Mouse (Mus musculus) cerebellum, adult (tissue): ENCODE measurements around the gene Ankk1.
A peak's percentile ranks its signal among the peaks of the same experiment; 100 is the strongest.

Experiments
- ATAC-seq: cut with Nextera tagmentation; 2 replicates; pipeline ENCODE4 v1.9.2; 2017; ENCODE audit warnings: mild to moderate bottlenecking, moderate library complexity, mixed read lengths; ENCODE audit not compliant: insufficient number of reproducible peaks, low FRiP score, low TSS enrichment

The Ankk1 gene

DNA sequence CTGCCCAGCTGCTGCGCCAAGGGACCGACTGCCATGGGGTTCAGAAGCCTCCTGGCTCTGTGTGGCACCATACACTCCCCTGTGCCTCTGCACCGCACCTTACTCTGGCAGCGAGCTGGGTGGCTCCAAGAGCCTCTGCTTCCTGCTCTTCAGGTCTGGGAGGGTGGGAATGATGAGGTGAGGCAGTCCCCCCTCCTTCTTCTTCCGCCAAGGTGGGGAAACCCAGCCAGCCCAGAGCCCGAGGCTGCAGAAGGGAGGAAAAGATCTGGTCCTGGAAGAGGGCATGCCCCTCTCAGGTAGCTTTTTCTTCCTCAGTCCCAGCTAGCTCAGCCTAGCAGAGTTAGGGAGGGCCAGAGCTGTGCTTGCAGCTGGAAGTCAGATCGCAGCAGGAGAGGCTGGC lies at the start of gene Ankk1:
Ankk1 (minus strand) TSS at position 101 of the 400 bp plus-strand sequence.
- ATAC-seq: no peak

DNA sequence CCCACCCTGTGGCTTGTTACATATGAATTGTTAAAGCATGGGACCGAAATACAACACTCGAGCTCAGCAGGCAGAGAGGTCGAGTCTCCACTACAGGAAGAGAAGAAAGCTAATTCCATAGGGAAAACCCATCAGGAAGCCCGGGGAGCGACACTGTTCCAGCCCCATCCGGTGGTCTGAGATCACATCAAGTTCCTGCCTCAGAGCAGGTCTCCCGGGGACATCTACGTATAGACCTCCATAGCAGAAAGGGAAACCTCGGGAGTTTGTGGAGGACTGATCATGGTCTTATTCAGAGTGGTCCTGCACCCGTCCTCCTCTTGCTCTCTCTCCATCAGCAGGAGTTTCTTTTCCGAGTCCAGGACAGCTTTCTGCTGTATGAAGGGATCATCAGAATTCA lies 45.3 kb upstream of the Ankk1 start:
- ATAC-seq: no peak

DNA sequence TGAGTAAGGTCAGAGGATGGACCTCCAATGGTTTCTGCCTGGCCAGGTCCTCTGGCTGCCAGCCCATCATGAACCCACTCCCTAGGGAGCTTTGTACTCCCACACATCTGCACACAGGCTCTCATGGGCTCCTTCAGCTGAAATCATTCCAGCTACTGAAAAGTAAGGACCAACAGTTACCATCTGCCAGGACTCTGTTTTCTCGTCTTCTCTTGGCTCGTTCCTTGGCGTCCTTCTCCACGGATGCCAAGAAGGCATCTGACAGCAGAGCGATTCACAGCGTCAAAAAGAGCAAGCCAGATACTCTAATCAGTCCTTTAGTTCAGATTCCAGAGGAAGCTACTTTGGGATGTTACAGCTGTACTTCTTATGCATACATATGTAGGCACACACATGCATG lies 44.1 kb upstream of the Ankk1 start:
- no peak for ATAC-seq

DNA sequence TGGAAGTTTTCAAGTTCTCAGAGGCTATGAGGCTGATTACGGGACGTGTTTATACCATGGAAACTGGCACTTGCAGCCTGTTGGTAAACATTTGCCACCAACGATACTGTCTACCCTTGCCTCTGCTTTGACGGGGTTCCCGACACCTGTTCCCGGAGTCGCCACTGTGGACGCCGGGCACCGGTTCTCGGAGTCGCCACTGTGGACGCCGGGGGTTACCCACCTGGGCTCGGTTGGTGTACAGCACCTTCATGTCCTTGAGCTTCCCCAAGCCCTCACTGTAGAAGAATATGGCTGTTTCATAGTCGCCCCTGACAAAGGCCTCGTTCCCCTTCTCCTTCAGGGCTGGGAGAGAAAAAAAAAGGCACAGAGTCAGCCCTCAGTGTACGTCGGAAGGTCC lies 43.2 kb upstream of the Ankk1 start:
- no peak for ATAC-seq

DNA sequence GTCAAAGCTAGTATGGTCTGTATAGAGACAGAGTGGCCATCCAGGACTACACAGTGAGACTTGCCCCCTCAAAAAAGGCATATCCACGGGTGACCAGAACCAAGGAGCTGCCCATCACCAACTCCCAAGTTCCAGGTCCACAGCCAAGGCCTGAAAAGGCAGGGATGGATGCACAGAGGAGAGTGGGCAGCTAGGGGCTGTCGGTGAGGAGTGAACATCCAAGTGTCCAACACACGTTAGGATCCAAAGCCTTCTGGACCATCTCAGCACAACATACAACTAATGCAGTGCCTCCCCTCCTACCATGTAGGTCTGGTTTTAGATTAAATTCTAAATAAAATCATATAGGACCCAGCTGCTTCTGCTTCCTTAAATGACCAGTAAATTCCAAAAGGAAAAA lies 29.3 kb upstream of the Ankk1 start:
- no peak for ATAC-seq

DNA sequence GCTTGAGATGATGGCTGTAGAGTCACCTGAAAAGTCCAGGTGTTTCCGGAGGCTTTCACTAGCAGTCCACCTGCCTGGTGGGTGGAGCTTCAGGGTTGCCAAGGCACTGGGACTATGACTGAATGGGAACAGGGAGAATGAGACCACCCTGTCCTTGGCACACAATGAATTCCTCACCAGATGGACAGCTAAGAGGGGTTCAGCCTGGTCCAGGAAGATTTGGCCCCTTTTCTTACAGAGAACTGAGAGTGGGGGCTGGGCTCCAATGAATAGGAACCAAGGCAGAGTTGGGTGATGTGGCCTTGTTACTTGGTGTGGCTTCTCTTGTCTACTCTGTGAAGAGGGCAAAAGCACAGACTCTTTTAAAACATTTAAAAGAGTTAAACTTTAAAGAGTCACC lies 25.6 kb upstream of the Ankk1 start:
- no peak for ATAC-seq

DNA sequence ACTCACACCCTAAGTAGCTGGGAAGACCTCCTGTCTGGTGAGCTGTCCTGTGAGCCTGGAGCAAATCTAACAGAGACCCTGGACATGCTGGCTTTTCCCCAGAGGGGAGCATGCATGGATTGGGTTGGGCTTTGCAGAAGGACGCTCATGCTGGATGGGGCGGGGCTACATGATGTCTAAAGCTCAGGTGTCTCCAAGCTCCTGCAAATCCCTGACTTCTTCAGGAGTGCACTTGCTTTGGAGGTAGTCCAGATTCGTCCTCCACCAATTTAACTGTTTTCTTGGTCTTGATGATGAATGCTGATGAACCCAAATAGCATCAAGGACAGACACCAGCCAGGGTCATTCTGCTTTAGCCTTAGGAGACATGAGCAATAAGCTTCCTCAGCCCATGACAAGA lies 23.7 kb upstream of the Ankk1 start:
- no peak for ATAC-seq

DNA sequence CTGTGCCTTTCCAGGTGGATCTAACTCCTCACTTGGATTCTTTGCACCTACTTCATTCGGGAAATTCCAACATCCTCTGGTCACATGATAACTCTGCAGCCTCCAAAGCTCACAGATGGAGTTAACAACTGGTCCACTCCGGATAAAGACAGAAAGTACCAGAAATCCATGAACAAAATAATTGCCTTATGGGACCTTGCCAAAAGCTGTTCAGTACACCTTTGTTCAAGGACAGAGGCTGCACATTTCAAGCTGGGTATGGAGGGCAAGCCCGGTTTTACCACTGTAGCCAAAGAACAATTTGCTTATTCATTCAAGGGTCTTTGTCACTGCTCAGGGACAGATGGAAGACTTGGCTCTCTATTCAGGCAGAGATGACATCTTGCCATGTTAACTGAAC lies 15.8 kb upstream of the Ankk1 start:
- ATAC-seq: no peak

DNA sequence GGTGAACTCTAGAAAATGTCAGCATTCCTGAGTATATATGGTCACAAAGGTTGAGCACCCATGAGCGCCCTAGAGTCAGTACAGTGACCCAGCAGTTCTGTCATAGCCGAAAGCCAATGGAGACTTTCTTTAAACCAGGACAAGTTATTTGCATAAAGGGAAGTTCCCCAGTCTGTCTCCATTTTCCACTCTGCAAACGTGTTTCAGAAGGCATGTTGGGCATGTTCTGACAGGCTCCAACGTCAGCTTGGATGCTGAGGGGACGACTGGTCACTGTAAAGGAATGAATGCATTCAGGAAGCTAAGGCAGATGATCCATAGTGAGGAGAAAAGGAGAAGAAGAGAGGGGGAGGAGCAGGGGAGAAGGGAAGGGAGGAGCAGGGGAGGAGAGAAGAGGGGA lies 657 bp upstream of the Ankk1 start:
- ATAC-seq: no peak

DNA sequence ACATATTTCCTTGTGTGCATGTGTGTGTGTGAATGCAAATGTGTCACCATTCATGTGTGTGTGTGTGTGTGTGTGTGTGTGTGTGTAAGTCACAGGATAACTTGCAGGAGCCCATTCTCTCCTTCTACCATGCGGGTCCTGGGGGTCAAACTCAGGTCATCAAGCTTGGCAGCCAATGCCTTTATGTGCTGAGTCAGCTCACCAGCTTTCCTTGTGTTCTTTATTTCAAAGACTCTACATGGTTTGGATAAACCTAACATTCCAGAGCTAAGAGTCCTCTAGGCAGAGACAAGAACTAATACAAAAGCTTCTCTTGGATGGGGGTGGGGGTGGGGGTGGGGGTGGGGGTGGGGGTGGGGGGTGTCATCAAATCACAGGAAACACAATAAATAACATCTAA lies 1.2 kb downstream of the Ankk1 start:
- ATAC-seq: no peak

DNA sequence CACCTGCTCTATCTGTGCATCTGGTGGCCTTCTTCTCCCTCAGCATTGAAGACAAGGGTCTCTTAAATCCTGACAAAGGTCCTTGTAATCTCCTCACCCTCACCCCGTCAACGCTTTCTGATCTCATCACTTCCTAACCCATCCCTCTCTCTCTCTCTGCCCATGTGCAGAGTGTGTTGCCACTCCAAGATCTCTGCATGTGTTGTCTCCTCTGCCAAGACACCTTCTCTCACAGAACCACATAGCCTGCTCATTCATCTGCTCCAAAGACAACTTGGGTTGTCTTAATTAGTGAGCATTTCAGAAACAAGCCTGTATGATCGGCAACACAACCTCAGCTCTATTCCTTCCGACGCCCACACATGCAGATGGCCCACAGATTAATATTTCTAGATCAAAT lies 3.0 kb downstream of the Ankk1 start:
- ATAC-seq: no peak

DNA sequence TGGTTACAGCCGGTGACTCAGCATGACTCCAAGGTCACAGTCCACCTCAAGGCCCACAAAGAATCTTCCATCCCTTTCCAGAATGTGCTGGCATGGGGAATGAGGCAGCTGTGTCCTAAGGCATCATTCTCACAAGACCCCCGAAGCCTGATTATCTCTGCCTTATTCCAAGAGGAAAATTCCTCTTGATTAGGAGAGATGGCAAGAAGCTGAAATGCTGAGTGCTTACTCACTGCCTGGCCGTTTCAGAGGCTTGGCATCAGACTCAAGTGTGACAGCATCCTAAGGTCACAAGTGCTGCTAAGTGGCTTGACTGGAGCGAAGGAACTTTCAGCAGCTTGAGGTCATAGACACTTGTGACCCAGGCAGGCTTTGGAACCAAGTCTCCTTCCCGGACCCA lies 16.2 kb downstream of the Ankk1 start:
- no peak for ATAC-seq

DNA sequence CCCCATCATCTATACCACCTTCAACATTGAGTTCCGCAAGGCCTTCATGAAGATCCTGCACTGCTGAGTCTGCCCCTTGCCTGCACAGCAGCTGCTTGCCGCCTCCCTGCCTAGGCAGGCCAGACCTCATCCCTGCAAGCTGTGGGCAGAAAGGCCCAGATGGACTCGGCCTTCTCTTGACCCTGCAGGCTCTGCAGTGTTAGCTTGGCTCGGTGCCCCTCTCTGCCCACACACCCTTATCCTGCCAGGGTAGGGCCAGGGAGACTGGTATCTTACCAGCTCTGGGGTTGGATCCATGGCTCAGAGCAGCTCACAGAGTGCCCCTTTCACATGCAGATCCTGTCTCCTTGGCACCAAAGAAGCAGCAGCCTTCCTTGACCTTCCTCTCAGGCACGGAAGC lies 19.8 kb downstream of the Ankk1 start:
- peak; percentile 71 for ATAC-seq

DNA sequence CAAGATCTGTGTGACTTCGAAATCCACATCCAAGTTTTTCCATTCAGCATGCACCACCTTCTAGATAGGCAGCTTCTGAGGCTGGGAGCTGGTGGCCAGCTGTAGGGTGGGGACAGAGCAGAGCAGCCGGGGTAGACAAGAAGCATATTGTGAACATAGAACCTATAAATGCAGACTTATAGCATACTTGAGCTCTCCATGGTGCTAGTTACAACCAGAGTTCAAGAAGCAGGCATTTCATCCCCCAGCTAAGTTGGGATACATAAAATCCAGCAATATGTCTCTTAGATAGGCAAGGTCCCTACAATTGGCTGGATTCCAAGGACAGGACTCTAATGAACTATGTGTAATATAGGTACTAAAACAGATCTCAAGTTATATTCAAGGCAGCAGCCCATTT lies 23.1 kb downstream of the Ankk1 start:
- no peak for ATAC-seq

DNA sequence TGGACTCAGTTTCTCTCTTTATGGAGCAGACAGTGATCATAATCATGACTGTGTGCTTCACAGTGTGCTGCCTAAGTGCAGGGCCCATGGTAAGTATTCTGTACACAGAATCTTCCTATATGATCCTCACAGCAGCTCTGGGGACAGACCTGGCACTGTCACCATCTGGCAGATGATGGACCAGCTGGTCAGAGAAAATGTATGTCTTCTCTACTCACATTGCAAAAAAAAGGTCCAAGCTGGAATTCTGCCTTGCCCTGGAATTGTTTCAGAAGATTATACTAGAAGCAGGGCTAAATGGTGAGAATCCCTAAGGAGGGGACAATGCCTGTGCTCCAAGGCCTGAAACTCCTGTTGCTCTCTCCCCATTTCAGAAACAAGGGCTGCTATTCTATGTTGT lies 30.8 kb downstream of the Ankk1 start:
- no peak for ATAC-seq

DNA sequence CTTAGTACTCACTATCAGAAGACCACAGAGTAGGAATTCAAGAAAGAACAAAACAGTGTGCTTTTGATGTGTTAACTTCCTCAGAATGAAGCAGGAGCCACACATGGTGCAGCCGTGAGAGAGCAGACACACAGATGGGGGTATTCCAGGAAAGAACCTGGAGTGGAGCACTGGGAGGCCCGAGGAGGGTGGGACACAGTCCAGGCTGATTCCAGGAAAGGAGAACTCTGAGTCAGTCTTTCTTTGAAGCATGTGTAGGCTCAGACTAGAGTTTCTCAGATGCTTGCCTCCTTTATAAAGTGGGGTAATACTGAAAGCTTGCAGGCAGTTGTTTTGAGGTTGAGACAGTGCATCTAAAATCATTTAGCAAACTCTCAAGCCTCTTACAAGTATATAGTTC lies 34.6 kb downstream of the Ankk1 start:
- ATAC-seq: no peak

DNA sequence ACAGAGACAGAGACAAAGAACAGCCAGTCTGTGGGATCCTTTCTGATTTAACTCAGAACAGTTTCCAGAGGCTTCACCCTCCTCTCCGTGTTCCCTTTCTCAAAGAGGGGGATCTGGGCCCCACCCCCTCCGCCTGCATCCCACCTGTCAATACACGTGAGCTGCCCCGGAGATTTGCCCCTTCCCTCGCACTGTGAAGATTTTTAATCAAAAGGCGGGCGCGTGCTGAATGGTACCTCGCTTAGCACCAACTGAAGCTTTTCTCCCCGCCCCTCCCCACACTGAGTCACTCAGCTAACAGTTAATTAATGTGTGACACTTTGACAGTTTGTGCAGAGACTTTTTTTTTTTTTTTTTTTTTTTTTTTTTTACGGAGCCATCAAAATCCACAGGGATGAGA lies 40.7 kb downstream of the Ankk1 start:
- no peak for ATAC-seq

DNA sequence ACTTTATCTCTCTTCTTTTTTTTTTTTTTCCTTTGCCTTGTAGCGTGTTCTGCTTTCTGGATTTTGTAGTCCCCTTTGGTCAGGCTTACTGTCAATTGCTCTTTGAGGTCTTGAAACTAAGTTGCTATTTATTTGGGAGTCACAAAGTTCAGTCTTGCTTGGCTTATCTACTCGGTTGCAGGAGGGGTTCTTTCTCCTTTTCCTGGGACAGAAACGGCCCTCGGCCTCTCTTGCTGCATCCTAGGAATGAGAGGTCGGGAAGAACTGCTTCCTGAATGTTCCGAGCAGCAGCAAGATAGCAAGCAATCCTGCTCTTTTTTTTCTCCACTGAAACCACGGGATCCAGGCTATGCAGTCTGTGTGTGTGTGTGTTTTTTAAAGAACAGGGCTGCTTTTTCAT lies 41.5 kb downstream of the Ankk1 start:
- ATAC-seq: no peak

DNA sequence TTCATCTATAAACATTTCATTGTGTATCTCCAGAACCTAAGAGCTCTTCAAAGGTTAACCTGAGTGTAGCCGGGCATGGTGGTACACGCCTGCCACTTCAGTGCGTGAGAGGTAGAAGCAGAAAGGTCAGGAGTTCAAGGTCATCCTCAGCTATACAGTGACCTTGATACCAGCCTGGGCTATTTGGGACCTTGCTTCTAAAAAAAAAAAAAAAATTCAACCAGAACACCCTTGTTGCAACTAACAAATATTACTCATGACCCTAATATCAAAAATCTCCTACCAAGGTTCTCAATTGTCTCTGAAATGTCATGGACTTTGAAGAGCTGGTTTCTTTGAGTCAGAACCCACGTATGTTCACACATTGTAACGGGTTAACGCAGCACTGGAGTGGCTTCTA lies 42.0 kb downstream of the Ankk1 start:
- no peak for ATAC-seq

DNA sequence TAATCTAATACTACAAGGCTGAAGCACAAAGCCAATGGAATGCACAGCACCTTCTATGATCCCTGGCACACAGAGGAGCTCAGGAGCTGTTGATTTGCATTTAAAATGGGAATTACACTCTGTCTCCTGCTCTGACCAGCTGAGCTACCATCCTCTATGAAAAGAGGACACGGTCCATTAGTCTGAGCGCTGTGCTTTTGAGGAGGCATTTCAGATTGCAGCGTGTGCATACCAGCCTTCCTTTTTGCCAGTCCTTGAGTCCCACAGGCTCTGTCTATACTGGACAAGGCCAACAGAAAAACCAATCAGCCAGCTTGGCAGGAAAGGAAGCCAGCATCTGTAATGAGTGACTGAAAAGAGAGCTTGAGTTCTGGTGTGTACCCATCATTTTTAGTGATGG lies 42.8 kb downstream of the Ankk1 start:
- no peak for ATAC-seq

DNA sequence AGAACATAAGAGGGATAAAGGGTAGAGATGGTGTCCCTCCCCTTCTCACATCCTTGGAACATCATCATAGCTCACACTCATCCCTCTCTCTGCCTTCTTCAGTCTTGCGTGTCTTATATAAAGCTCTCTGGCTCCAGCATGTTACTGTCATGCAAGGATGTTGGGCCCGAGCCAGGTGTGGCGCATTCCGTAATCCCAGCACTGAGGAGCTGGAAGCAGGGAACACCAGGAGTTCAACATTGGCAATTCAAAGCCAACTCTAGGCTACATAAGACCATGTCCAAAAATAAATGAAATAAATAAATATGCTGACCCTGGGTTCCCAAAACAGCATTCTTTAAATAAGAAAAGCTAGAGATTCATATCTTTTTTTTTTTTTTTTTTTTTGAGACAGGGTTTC lies 46.9 kb downstream of the Ankk1 start:
- ATAC-seq: no peak

DNA sequence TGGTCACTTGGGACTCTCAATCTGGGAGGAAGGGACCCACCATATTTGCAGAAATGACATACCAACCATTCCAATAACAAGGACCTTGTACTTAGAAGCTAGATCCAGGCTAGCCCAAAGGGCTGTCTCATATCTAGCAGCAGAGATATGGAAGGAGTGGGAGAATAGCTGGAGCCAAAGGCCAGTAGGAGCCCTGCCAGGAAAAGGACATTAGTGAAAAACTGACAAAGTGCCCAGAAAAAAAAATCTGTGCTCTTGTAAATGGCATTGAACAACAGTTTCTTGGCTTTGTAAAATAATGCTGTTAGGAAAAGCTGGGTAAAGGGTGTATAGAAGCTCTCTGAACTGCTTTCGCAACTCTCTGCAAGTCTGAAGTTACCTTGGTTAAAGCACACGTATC lies 52.9 kb downstream of the Ankk1 start:
- ATAC-seq: no peak

DNA sequence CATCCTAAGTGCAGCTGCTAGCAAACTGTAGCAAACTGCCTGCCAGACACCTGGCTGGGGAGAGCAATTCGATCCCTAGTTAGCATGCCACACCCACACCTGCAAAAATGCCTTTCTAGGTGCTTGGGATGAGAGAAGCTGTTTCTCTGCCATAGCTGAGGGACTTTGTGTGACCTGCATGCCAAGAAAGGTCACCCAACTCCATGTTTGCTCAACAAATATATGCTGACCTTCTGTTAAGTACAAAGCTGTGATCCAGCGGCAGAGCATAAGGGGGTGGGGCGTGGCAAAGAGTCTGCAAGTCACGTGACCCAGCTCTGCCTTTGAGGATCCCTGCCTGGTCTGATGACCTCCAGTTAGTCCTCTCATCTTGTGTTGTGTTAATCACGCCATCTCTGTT lies 61.1 kb downstream of the Ankk1 start:
- no peak for ATAC-seq
